Mouse (Mus musculus) C2C12 (cell line): ENCODE measurements around the gene Arl6ip4.

Experiments
- CEBPB ChIP-seq: IDR thresholded peaks from one replicate; pipeline ENCODE4 v1.6.1; 2011; ENCODE audit warnings: low read depth, mild to moderate bottlenecking, control low read depth, moderate library complexity
- CTCF ChIP-seq: IDR thresholded peaks from one replicate; pipeline ENCODE4 v1.5.1; 2011; ENCODE audit not compliant: control insufficient read depth, insufficient read depth, insufficient read length
- MAX ChIP-seq: IDR thresholded peaks from one replicate; pipeline ENCODE4 v1.6.1; 2011; ENCODE audit warnings: mild to moderate bottlenecking, control low read depth
- MYOD1 ChIP-seq: IDR thresholded peaks from one replicate; pipeline ENCODE4 v1.6.1; 2011; ENCODE audit warnings: low read depth; ENCODE audit not compliant: control insufficient read depth, insufficient read length
- MYOG ChIP-seq: IDR thresholded peaks from one replicate; pipeline ENCODE4 v1.6.1; 2011; ENCODE audit not compliant: control insufficient read depth, insufficient read length; ENCODE audit errors: extremely low read depth
- USF1 ChIP-seq: IDR thresholded peaks from one replicate; pipeline ENCODE4 v1.6.1; 2011; ENCODE audit warnings: low read depth, mild to moderate bottlenecking, control low read depth, moderate library complexity

- no peak for TF ChIP-seq CTCF
- no peak for TF ChIP-seq MYOD1
- no peak for TF ChIP-seq MAX
- no peak for TF ChIP-seq CEBPB
- TF ChIP-seq USF1 = no peak
- no peak for TF ChIP-seq MYOG
Observed at GRCm38 (mm10) chr5:124069657-124070056, 46.2 kb upstream of the Arl6ip4 start.
